Mouse (Mus musculus) testis, adult 2 months (tissue): ENCODE data around the gene Rab3a. TPM values are rescaled to one million over a fixed set of nuclear protein-coding genes. Genes with fewer than 3 reads are reported as not detected.

Experiments
- H3K27ac ChIP-seq: fragments of 200-500 bp; 2 replicates; pipeline ENCODE4 v1.5.1; 2012; ENCODE audit warnings: low read depth, low read length; ENCODE audit not compliant: control insufficient read depth, insufficient read depth
- H3K27me3 ChIP-seq: fragments of 200-500 bp; 2 replicates; pipeline ENCODE4 v1.6.1; 2012; ENCODE audit warnings: mild to moderate bottlenecking, low read length, moderate library complexity; ENCODE audit not compliant: control insufficient read depth, insufficient read depth
- H3K36me3 ChIP-seq: fragments of 200-500 bp; 2 replicates; pipeline ENCODE4 v1.6.1; 2012; ENCODE audit warnings: mild to moderate bottlenecking, low read length; ENCODE audit not compliant: control insufficient read depth, insufficient read depth
- H3K4me1 ChIP-seq: fragments of 200-500 bp; 2 replicates; pipeline ENCODE4 v1.6.1; 2012; ENCODE audit warnings: low read length; ENCODE audit not compliant: control insufficient read depth, insufficient read depth
- H3K4me3 ChIP-seq: fragments of 200-500 bp; 2 replicates; pipeline ENCODE4 v1.5.1; 2012; ENCODE audit warnings: low read depth, mild to moderate bottlenecking, low read length, moderate library complexity, mixed read lengths; ENCODE audit not compliant: control insufficient read depth
- CTCF ChIP-seq: fragments of 200-500 bp; IDR thresholded peaks from 2 replicates; pipeline ENCODE4 v1.5.1; 2012; ENCODE audit warnings: low read depth, mild to moderate bottlenecking, inconsistent platforms, low read length, moderate library complexity; ENCODE audit not compliant: control insufficient read depth, insufficient read depth, insufficient replicate concordance
- POLR2A ChIP-seq: fragments of 200-500 bp; IDR thresholded peaks from 2 replicates; pipeline ENCODE4 v1.6.1; 2012; ENCODE audit warnings: low read depth, mild to moderate bottlenecking, inconsistent platforms, low read length, moderate library complexity; ENCODE audit not compliant: control insufficient read depth
- polyA plus RNA-seq: library from polyadenylated mRNA; depleted of rRNA; stranded (reverse); fragments of >200 nt; gene quantifications from 2 replicates; pipeline ENCODE4 v1.2.3, GENCODE M21; 2012

Gene Rab3a
- polyA plus RNA-seq, 1 experiment = 8.2 TPM

DNA sequence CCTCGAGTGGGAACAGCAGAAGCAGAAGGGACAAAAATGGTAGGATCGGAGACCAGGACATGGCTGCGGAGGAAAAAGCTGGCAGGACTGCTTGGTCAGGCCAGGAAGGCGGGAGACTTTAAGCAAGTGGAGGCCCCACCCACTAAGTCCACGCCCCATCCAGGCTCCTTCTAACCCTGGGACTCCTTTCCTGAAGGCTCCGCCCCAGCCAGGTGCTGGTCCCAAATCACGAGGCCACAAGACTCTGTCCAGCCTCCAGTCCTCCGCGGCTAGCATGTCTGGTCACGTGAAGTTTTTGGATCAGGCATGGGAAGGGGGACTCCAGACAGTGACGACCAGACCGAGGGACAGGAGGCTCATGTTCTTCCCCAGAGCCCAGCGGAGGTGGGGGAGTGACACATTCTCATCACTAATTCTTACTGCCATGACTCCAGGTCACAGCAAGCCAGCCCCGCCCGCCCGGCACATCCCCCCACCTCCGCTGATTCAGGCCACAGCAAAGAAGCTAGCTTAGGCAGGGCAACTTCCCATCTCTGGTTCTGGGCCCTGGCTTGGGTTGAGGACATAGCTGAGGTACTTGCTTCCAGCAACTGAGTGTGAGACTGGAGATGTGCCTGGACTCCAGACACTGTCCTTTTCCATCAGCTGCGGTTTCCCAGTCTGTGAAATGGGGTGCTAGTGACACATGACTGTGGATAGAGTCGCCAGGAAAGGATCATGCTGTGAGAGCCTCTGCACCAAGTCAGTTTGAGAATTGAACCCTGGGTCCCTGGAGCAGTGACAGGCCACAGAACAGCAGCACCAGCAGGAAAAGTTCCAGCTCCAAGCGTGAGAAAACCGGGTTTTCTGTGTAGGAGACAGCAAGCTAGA lies 12.3 kb downstream of the Rab3a start:
- H3K27ac ChIP-seq = no peak overlapping the region
- TF ChIP-seq CTCF (no peak), POLR2A (0 out of 2 replicates have a peak, but pooled peaks have one; percentile 35)
- no peaks in the 10 kb centered on the region for H3K27me3 ChIP-seq
- peaks cover 11% of the 10 kb centered on the region for H3K4me1 ChIP-seq
- no peaks in the 10 kb centered on the region for H3K36me3 ChIP-seq
- peak overlapping the region; percentile 63 for H3K4me3 ChIP-seq

DNA sequence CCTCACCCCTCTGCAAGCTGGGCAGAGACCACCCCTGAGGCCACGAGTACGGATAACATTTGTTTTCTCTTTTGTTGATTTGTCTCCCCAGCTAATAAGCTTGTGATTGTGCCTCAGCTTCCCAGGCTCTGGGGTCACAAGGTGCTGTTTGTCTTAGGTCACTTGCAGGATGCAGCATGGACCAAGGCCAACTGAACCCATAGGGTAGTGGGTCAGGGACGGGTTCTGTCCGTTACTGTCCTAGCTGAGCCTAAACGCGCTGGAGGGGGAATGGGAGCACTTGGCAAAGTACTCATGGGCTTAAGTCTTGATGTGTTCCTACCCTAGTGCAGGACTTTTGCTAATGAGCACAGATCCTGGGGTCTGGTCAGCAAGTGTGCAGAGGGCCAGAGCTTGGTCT lies 13.0 kb downstream of the Rab3a start:
- H3K4me3 ChIP-seq = no peak overlapping the region
- H3K36me3 ChIP-seq = no peaks in the 10 kb centered on the region
- TF ChIP-seq CTCF = no peak
- TF ChIP-seq POLR2A = no peak
- no peak overlapping the region for H3K27ac ChIP-seq
- H3K27me3 ChIP-seq = no peaks in the 10 kb centered on the region
- peaks cover 11% of the 10 kb centered on the region for H3K4me1 ChIP-seq

DNA sequence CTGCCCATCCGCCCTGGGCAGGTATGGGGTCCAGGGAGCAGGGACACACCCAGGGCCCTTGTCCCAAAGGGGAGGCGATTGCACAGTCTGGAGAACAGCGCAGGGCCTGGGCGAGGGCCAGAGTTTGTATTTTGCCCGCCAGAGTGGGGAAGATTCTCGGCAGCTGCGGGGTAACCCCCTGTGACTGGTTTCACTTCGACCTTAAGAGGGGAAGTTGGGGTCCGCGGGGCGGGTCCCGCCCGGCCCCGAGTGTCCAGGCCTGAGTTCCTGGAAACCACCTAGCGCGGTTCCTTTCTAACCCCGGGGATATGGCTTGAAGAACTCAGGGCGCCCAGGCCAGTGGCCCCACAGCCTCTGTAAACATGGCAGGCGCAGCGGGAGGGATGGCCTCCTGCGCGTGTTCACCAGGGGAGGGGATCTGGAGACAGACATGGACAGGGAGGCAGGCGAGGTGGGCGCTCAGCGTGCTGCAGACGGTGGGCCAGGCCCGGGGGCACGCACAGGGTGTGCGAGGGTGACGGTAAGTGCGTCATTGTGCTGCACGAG lies 13.8 kb downstream of the Rab3a start:
- Histone ChIP-seq H3K4me1 (peaks cover 11% of the 10 kb centered on the region), H3K36me3 (no peaks in the 10 kb centered on the region), H3K27ac (no peak overlapping the region), H3K4me3 (no peak overlapping the region), H3K27me3 (no peaks in the 10 kb centered on the region)
- no peak for TF ChIP-seq CTCF
- TF ChIP-seq POLR2A = no peak

DNA sequence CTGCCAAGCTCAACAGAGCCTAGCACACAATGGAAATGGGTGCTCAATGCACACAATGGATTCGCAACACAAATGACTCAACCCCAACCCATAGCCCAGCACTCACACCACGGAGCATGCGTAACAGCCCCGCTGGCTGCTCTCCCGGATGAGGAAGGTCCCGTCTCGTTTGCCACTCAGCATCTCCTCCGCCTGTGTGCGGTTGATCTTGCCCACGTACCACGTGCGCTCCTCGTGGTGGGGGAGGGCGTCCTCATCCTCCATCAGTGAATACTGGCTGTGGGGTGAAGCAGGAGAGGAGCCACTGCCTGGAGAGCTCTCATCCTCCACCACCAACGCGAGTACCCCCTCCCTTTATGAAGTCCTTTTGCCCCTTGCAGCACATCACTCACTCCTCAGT lies 14.5 kb downstream of the Rab3a start:
- Histone ChIP-seq H3K27me3 (no peaks in the 10 kb centered on the region), H3K4me3 (no peak overlapping the region), H3K36me3 (no peaks in the 10 kb centered on the region), H3K27ac (no peak overlapping the region), H3K4me1 (peaks cover 11% of the 10 kb centered on the region)
- TF ChIP-seq POLR2A (no peak), CTCF (no peak)

DNA sequence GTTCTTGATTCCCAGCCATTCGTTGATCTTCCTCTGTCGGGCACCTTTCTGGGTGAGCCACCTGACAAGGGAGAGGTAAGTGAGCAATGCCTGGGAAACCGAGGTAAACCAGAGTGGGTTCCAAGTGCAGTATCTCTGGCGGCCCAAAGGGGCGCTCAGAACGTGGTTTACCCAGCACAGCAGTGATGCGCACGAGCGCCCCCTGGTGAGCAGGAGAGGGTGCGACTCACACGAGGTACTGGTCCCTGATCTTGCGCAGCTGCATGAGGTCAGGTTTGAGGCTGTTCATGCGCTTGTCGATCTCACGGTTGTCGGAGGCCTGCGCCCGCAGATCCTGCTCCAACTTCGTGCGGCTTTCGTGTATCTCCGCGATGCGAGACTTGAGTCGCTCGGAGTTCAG lies 14.9 kb downstream of the Rab3a start:
- H3K27ac ChIP-seq = no peak overlapping the region
- peaks cover 11% of the 10 kb centered on the region for H3K4me1 ChIP-seq
- H3K36me3 ChIP-seq = no peaks in the 10 kb centered on the region

DNA sequence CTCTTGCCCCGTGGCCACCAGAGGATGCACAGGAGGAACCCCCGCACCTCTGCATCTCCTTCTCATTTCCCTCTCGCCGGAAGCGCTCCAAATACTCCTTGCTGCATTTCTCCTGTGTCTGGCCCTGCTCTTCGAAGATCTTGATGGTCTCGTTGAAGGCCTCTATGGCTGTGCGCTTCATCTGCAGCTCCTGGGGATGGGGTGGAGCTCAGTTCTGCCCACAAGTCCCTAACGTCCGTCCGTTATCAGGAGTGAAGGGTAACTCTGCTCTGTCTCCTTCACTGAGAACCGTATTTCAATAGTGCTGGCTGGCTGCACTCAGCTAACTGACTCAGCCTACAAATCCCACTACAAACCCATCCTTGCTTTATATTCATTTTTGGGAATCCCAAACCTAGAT lies 15.4 kb downstream of the Rab3a start:
- TF ChIP-seq POLR2A = no peak
- TF ChIP-seq CTCF = no peak
- Histone ChIP-seq H3K27me3 (no peaks in the 10 kb centered on the region), H3K4me1 (peaks cover 11% of the 10 kb centered on the region), H3K27ac (no peak overlapping the region), H3K4me3 (no peak overlapping the region), H3K36me3 (no peaks in the 10 kb centered on the region)

More for the DNA sequence above, 14.9 kb downstream of the Rab3a start:
- Histone ChIP-seq H3K27me3 (no peaks in the 10 kb centered on the region), H3K4me3 (no peak overlapping the region)
- no peak for TF ChIP-seq POLR2A
- TF ChIP-seq CTCF = peak; percentile 96

DNA sequence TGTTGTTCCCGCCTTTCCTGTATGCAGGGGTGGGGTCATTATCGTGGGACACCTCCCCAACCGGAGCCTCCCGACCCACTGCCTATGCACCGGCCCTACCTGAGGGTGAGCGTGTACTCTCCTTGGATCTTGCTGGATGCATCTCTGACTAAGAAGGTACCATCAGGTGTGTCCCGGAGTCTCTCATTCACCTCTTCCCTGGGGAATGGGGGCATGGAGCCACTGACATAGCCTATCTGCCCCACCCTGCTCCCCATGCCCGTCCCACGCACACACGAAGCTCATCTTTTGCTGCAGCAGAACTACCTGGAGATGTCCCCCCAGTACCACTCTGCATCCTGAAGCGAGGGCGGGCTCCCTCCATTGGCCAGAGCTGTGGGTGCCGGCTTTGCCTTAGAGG lies 16.3 kb downstream of the Rab3a start:
- TF ChIP-seq CTCF (no peak), POLR2A (no peak)
- Histone ChIP-seq H3K4me1 (peaks cover 10% of the 10 kb centered on the region), H3K36me3 (no peaks in the 10 kb centered on the region), H3K4me3 (no peak overlapping the region), H3K27ac (no peak overlapping the region), H3K27me3 (no peaks in the 10 kb centered on the region)

DNA sequence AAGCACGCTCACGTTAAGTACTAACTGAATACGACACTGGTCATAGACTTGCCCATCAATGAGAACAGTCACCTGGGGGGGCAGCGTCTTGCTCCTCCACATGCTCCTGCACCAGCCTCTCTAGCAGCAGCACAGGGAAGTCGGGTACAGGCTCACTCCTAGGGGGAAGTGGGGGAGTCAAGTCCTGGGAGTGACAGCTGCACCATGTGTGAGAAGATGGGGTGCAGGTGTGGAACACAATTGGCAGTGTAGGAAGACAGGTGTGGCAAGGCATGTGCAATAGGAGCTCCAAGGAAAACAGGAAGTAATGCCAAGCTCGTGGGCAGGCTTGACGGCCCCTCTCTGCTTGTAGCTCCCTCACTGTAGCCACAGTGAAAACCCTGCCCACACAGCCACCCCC lies 16.7 kb downstream of the Rab3a start:
- no peak for TF ChIP-seq POLR2A
- no peak for TF ChIP-seq CTCF
- Histone ChIP-seq H3K4me3 (no peak overlapping the region), H3K27ac (no peak overlapping the region), H3K4me1 (peaks cover 10% of the 10 kb centered on the region), H3K27me3 (no peaks in the 10 kb centered on the region), H3K36me3 (no peaks in the 10 kb centered on the region)
